Mouse (Mus musculus) heart, adult 18-20 months (tissue): ENCODE measurements around the gene Oxct2a. TPM values are rescaled to one million over a fixed set of nuclear protein-coding genes. Genes with fewer than 3 reads are reported as not detected.
"Not testable (repeated sequence)": the region's sequence is repeated elsewhere in the genome, so short reads cannot be mapped to it uniquely, and the experiment has no call there.

Experiments used
- DNase-seq, 2 experiments: peaks; one replicate each; pipeline ENCODE4 v3.0.0; 2021 to 2022; ENCODE audit warnings: mixed read lengths in 1 of 2
- total RNA-seq, 2 experiments: library from RNA; stranded (reverse); gene quantifications; 2 replicates each; pipeline ENCODE4 v1.2.3; 2021

Oxct2a gene
- total RNA-seq, 2 experiments from 2014 or later = not detected

GRCm38 (mm10) chr4:123313010-123313409, 10.4 kb downstream of the Oxct2a start:
- DNase-seq = no peak

GRCm38 (mm10) chr4:123311845-123312244, 11.6 kb downstream of the Oxct2a start:
- no peak for DNase-seq

DNA sequence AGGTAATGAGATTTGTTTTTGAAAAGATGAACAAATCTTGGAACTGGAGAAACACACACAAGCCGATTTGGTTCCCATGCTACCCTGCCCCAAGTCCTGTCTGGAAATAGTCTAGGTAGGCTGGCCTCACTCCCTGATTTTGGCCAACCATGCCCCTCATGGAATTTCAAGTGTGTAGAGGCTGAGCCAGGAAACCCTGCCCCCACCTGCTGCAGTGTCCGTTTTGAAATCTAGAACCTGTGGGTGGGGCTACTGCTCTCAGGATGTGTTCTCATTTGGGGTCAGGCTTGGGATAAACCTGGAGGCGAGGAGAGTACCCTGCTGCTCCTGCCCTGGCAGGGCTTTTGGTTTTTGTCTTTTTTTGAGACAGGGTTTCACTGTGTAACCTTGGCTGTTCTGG, 15.1 kb downstream of the Oxct2a start:
- peak; percentile 34 to 43 for DNase-seq

- no peak for DNase-seq
Observed at GRCm38 (mm10) chr4:123306999-123307398, 16.4 kb downstream of the Oxct2a start.

GRCm38 (mm10) chr4:123305789-123306188, 17.6 kb downstream of the Oxct2a start:
- peak; percentile 49 to 72 for DNase-seq

- DNase-seq = peak; percentile 57 to 70
Observed at GRCm38 (mm10) chr4:123298980-123299670, 24.3 kb downstream of the Oxct2a start.

GRCm38 (mm10) chr4:123298226-123298625, 25.2 kb downstream of the Oxct2a start:
- DNase-seq = peak; percentile 47 to 56

DNA sequence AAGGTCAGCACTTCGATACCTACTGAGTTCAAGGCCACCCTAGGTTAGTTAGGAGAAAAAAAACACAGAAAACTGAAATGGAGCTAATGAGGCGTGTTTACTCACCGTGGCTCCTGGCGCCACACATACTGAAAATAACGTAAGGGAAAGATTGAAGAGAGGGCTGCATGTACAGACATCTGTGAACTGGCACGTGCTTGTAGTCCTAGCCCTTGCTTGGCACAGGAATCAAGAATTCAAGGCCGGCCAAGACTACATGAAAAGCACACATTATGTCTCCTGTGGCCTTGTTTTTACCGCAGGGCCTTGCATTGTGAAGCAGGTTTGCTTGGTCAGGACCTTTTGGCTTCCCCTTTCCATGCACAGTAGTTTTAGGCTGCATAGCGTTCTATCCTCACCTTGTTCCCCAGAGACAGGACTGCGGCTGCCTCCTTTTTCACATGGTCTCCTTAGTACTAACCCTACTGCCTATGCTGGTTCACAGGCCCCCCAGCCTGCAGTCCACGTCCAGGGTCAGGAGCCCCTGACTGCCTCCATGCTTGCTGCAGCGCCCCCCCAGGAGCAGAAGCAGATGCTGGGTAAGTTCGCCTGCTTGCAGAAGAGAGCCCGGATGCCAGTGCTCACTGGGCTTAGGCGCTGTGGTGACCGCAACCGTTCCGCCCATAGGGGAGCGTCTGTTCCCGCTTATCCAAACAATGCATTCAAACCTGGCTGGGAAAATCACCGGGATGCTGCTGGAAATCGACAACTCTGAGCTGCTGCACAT, 26.1 kb downstream of the Oxct2a start:
- DNase-seq = no peak

DNA sequence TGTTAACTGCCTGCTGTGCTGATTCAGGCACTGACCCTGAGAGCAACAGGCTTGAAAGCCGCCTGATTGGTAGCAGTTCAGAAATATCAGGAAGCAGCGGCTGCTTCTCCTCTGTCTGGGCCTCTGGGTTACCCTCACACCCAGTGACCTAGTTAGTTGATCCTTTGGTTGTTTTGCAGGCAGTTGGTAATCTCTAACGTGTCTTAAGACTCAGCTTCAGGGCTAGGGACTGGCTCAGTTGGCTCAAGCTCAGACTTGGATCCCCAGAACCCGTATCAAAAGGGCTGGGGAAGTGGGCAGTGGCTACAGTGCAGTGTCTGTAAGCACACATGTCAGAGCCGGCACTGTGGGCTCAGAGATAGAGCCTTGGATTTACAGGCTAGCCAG, 27.3 kb downstream of the Oxct2a start:
- no peak for DNase-seq

DNA sequence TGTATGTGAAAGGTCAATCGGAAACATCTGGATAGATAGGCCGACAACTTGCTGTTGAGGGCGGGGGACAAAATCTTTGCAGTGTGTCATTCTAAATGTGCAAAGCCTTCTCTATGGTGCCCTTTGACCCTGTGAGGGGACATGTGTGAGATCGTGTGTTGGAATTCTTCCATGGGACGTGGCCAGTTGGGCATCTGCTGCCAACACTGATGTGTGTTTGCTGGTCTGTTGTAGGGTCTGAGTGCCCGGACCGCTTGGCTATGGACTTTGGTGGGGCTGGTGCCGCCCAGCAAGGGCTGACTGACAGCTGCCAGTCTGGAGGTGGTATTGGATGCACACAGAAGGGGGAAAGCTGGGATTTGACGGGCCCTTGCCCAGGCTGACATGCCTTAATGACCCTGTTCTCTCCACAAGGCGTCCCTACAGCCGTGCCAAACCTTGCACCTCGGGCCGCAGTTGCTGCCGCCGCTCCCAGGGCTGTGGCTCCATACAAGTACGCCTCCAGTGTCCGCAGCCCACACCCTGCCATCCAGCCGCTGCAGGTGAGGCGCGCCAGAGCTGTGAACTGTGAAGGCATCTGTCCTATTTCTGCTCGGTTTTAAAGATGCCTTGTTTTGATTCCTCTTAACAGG, 27.8 kb downstream of the Oxct2a start:
- peak; percentile 34 to 35 for DNase-seq

GRCm38 (mm10) chr4:123295026-123295425, 28.4 kb downstream of the Oxct2a start:
- not testable (repeated sequence) for DNase-seq

DNA sequence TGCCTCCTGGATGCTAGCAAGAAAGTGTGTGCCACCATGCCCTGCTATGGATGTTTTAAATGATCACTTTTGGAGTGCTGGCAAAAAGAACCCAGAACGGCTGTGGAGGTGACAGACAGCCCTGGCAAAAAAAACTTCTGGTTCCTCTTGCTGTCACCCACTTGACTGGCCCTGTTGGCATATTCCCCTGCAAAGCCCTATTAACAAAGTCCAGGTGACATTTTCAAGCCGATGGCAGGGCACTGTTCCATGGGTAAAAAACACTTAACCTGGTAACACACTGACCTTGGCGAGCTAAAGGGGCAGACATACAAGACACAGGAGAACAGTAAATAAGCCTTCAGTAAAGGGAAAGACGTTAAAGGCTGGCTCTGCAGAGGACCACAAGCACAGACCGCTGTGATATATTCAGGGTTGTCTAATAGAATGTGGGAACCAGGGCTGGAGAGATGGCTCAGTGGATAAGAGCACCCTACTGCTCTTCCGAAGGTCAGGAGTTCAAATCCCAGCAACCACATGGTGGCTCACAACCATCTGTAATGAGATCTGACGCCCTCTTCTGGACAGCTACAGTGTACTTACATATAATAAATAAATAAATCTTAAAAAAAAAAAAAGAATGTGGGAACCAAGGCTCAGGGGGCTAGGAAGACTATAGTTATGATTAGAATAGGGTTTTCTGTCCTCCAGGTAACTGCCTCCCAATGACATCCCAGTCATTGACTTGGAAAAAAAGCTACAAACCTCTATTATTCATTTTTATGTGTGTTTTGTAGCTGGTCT, 29.6 kb downstream of the Oxct2a start:
- DNase-seq = peak; percentile 40 to 61

DNA sequence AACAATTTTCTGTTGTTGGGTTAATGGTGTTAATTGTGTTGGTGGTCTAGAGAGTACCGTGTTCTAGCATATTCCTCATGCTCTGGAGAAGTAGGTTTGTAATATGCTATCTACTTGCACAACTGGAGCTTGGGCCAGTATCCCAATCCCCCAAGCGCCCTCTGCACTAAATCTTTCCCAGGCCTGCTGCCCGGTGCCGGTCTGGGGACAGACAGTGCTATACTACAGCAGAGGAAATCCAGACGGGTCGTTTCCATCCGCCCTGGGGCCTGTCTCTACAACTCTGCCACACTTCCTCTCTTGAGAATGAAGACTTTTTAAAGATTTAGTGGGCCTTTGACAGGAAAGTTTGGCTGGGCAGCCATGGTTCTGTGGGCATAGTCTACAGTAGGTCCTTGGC, 30.4 kb downstream of the Oxct2a start:
- DNase-seq = peak in 1 of 2 experiments; percentile 33

DNA sequence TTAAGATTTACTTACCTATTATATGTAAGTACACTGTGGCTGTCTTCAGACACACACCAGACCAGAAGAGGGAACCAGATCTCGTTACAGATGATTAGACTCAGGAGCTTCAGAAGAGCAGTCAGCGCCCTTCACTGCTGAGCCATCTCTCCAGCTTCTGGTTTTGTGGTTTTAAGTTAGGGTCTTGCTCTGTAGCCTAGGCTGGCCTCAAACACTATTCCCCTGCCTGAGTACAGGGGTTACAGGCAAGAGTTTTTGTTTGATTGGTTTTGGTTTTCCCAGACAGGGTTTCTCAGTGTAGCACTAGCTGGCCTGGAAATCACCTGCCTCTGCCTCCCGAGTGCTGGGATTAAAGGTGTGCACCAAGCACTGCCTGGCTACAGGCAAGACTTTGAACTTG, 31.0 kb downstream of the Oxct2a start:
- no peak for DNase-seq

DNA sequence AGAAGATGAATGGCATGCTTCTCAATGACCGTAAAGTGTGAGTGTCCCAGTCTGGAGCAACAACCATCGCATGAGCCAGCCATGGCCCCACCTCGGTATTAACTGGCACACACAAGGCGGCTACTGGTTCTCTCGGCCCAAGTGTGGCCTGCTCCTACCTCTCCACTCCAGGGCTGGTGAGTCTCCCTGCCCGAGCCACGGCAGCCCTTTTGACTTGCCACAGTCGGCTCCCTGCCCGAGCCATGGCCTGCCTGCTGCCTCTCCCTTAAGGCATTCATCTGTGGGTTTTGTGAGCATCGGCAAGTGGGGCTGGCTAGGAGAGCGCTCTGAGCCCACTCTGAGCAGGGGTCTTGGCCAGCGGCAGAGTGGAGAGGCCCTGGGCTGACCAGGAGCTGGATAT, 34.4 kb downstream of the Oxct2a start:
- no peak for DNase-seq

DNA sequence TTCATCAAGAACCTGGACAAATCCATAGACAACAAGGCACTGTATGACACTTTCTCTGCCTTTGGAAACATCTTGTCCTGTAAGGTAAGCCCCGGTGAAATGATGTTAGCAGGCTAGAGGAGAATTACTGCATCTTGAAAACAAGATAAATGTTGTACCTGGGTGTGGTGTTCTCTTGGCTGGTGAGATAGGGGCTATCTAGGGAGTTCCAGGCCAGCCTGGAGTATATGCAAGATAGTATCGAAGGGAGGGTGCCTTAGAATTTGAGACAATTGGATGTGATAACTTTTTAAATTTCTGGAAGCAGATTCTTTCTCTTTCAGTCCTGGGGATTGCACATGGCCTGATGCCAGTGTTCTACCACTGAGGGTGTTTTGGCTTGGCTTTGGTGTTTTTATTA, 36.6 kb downstream of the Oxct2a start:
- no peak for DNase-seq

GRCm38 (mm10) chr4:123284731-123285624, 38.5 kb downstream of the Oxct2a start:
- peak; percentile 46 to 60 for DNase-seq

DNA sequence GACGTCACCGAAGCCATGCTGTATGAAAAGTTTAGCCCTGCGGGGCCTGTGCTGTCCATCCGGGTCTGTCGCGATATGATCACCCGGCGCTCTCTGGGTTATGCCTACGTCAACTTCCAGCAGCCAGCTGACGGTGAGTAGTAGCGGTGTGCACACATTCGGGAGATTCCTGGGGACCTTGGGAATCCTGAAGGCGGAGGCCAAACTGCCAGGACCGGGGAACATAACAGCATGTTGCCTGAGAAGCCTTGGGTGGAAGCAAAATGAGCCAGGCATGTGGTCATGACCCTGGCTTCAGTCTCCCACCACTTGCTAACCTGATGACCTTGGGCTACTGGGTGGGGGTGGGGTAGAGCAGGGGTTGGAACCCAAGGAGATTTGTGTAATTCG, 39.8 kb downstream of the Oxct2a start:
- DNase-seq = peak; percentile 29 to 55

- peak; percentile 57 for DNase-seq
Observed at GRCm38 (mm10) chr4:123282915-123283674, 40.3 kb downstream of the Oxct2a start.

- DNase-seq = peak; percentile 92 to 94
Observed at GRCm38 (mm10) chr4:123282500-123282899, 40.9 kb downstream of the Oxct2a start.

DNA sequence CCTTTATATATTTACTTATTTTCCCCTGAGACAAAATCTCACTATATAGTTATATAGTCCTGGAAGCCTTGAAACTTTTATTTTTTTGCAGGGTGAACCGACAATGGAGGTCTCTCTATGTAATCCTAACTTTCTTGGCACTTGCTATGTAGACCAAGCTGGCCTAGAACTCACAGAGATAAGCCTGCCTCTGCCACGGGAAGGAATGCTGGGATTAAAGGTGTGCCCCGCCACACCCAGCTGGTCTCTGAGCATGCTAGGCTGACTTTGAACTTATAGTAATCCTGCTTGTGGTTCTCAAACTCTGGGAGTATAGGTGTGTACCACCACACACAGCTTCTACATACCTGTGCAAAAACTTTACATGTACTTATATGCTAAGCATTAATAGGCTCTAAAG, 43.3 kb downstream of the Oxct2a start:
- no peak for DNase-seq
